Mouse (Mus musculus) cerebellum, postnatal 36 days (tissue): Measurements from ENCODE around the gene Zim1.

Experiments used
- DNase-seq, 2 experiments: peaks; one replicate each; pipeline ENCODE4 v3.0.0; 2021 to 2022; ENCODE audit warnings: mixed read lengths in 2 of 2

Gene Zim1

DNA sequence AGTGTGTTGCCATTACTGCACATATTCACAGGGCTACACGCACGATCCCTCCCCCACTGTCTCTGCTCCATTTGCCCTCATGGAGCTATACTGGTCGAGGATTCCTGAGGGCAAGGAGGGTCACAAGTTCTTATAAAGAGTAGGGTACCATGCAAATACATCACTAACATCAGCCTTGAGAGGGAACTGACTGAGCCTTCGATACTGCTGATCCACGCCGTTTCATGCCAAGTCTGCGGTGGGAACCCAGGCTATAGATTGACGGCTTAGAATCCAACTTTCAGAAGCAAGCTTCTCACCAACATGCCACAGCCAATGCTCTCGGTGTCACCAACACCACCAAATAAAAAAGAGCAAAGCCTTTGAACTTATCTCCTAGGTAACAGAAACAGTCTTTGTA, 45.7 kb downstream of the Zim1 start:
- no peak for DNase-seq

DNA sequence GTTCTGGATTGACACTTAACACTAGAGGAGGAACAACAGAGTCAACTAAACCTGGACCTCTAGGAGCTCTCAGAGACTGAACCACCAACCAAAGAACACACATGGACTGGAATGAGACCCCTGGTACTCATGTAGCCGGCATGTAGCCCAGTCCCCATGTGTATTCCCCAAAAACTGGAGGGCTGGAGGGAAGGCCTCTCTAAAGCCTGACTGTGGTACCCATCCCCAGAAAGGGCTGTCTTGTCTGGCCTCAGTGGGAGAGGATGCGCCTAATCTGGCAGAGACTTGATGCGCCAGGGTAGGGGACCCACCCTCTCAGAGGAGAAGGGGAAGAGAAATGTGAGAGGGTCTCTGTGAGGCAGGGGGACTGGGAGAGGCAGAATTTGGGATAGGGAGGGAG, 50.4 kb downstream of the Zim1 start:
- DNase-seq = no peak

DNA sequence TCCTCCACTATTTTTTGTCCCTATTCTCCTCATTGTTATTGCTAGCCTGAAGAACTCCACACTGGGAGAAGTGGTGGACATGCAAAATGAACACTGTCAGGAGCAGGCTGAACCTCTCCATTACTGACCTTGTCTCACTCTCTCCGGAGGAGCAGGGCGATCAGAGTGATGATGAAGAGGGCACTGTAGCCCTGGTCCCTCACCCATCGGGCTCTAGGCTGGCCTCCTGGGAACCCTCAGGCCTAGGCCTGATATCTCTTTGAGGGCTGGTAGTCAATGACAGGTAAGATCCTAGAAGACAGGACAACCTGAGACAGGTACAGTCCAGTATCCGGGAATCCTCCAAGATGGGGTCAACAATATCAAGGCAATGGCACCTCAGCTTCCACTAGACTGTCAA, 58.2 kb downstream of the Zim1 start:
- DNase-seq = no peak

- DNase-seq = no peak
These were observed 59.5 kb downstream of the Zim1 start for GRCm38 (mm10) chr7:6636741-6637140.

DNA sequence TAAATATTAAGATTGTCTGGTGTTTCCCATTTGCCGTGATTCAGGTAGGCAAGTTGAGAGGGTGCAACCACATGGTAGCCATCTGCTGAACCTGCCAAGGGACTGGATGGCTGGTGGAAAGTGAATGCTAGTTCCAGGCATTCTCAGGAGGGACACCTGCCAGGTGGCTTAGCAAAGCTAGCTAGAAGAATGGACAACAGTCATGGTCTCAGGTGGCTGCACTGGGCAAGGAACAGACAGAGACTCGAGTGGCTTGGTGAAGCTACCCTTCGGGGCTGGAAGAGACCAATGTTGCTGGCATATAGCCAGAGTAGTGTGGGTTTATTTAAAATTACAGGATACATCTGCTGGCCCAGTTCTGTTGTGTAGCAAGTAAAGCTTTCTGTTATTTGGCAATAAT, 60.4 kb downstream of the Zim1 start:
- no peak for DNase-seq
